Mouse (Mus musculus): ENCODE measurements at regions not wholly inside any gene's neighbourhood (a gene's known extent, or its start where the extent isn't known, plus 50 kb on each side); places are given as distances from the start of the nearest gene placed in this dataset.

DNA sequence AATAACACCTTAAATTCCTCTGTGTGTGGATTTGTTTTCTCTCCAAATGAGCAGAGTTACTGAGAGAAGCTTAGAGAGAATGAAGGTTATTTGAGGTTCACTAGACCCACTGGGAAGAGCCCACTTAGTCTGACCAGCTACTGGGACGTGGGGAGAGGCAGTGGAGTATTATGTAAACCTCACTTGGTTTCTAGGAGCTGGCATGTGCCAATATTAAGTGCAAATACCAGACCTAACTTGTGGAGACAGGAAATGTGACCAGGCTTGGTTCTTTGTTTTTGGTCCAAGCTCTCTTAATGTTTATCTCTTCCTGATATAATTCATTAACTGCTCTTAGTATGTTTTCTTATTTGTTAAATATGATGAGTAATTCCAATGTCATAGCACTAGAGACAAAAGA lies 90.4 kb downstream of the Osr1 start:
- Histone ChIP-seq H3K9ac (ENCODE audit: control insufficient read depth, low read depth, low read length, poor library complexity, severe bottlenecking) (no peak overlapping the region), H3K4me3 (ENCODE audit: control insufficient read depth in 1 of 2, insufficient read depth in 1 of 2, low read depth in 2 of 2, low read length in 2 of 2) (no peak overlapping the region), H3K79me2 (ENCODE audit: control insufficient read depth, insufficient read depth, low read length, poor library complexity) (no peaks in the 10 kb centered on the region), H3K4me1 (ENCODE audit: control insufficient read depth in 1 of 2, insufficient read depth in 2 of 2, low read length in 2 of 2) (no peaks in the 10 kb centered on the region), H3K27me3 (ENCODE audit: control insufficient read depth in 1 of 2, insufficient read depth in 2 of 2, low read length in 2 of 2) (no peaks in the 10 kb centered on the region), H3K9me3 (replicated peaks; ENCODE audit: insufficient read depth, low read length) (no peaks in the 10 kb centered on the region), H3K27ac (ENCODE audit: control insufficient read depth, low read depth, low read length) (no peak overlapping the region), H3K36me3 (ENCODE audit: control insufficient read depth in 1 of 2, insufficient read depth in 2 of 2, low read length in 2 of 2) (no peaks in the 10 kb centered on the region)
- no peak for DNase-seq (ENCODE audit: low read depth, low spot score)
- TF ChIP-seq CTCF (IDR thresholded peaks at IDR 0.05 in 2 of 3, conservative IDR thresholded peaks at IDR 0.05 in 1 of 3; ENCODE audit: control insufficient read depth in 1 of 3, insufficient read depth in 1 of 3, low read depth in 2 of 3, low read length in 3 of 3, poor library complexity in 1 of 3, severe bottlenecking in 1 of 3) (no peak), JUND (IDR thresholded peaks at IDR 0.05; ENCODE audit: low read depth, low read length) (no peak)

DNA sequence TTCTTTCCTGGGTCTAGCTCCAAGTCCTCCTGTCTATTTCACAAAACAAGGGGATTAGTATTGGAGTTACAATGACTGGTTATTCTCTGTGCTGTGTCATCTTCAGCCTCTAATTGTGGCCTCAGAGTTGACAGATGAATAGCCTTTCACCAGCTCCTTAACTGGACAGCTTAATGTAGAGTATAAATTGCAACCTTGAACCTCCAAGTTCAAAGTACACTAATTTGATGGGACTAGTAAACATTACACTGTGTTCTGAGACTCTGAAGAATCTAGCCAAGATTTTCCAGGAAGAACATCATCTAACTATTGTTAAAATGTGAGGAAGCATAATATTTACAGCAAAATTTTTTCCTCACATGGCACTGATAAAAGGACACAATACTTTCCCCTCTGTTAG lies 118.9 kb downstream of the Osr1 start:
- H3K27me3 ChIP-seq (ENCODE audit: control insufficient read depth in 1 of 2, insufficient read depth in 2 of 2, low read length in 2 of 2): no peaks in the 10 kb centered on the region
- TF ChIP-seq CTCF (IDR thresholded peaks at IDR 0.05 in 2 of 3, conservative IDR thresholded peaks at IDR 0.05 in 1 of 3; ENCODE audit: control insufficient read depth in 1 of 3, insufficient read depth in 1 of 3, low read depth in 2 of 3, low read length in 3 of 3, poor library complexity in 1 of 3, severe bottlenecking in 1 of 3): no peak
- TF ChIP-seq CHD2 (IDR thresholded peaks at IDR 0.05; ENCODE audit: low read length): no peak
- TF ChIP-seq USF1 (IDR thresholded peaks at IDR 0.05; ENCODE audit: low read depth, low read length): no peak
- TF ChIP-seq NELFE (IDR thresholded peaks at IDR 0.05; ENCODE audit: low read depth, low read length): no peak
- no peak for TF ChIP-seq TCF12 (IDR thresholded peaks at IDR 0.05; ENCODE audit: low read depth, low read length)
- no peak for TF ChIP-seq USF2 (IDR thresholded peaks at IDR 0.05; ENCODE audit: borderline replicate concordance in 1 of 2, insufficient read depth in 1 of 2, low read depth in 1 of 2, low read length in 2 of 2)
- TF ChIP-seq EP300 (IDR thresholded peaks at IDR 0.05; ENCODE audit: low read depth in 1 of 2, low read length in 2 of 2): no peak
- TF ChIP-seq MYB (IDR thresholded peaks at IDR 0.05; ENCODE audit: low read depth, low read length): no peak
- no peak for TF ChIP-seq RCOR1 (IDR thresholded peaks at IDR 0.05; ENCODE audit: low read depth, low read length)
- TF ChIP-seq NRF1 (IDR thresholded peaks at IDR 0.05; ENCODE audit: insufficient read depth, low read depth, low read length, poor library complexity, severe bottlenecking): no peak
- no peak for TF ChIP-seq ZC3H11A (IDR thresholded peaks at IDR 0.05; ENCODE audit: low read depth, low read length)
- TF ChIP-seq TBP (IDR thresholded peaks at IDR 0.05; ENCODE audit: low read depth, low read length): no peak
- TF ChIP-seq ELF1 (IDR thresholded peaks at IDR 0.05; ENCODE audit: low read depth, low read length): no peak
- no peak for TF ChIP-seq SMC3 (IDR thresholded peaks at IDR 0.05; ENCODE audit: low read depth, low read length)

DNA sequence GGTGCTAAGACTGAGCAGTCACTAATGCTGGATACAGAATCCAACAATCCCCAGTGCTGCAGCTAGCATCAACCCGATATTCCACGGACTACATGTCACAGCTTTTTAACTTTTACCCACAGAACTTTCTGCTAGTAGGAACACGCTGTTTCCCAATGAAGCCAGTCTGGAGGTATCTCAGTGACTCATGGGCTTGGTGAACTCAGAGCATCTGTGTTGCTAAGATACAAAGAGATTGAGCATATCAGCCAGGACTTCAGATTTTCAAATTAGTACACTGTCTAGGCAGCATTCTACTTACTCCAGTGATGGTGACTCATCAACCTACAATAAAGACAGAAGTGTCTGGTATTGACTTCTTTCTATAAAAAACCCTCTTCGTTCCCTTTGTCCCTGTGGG lies 119.6 kb downstream of the Osr1 start:
- TF ChIP-seq MAFK (IDR thresholded peaks at IDR 0.05; ENCODE audit: borderline replicate concordance, low read depth, low read length): no peak
- no peak overlapping the region for H3K27ac ChIP-seq (ENCODE audit: control insufficient read depth, low read depth, low read length)
- H3K9me3 ChIP-seq (replicated peaks; ENCODE audit: insufficient read depth, low read length): no peaks in the 10 kb centered on the region
- H3K9ac ChIP-seq (ENCODE audit: control insufficient read depth, low read depth, low read length, poor library complexity, severe bottlenecking): no peak overlapping the region
- DNase-seq (ENCODE audit: low read depth, low spot score): no peak
- H3K36me3 ChIP-seq (ENCODE audit: control insufficient read depth in 1 of 2, insufficient read depth in 2 of 2, low read length in 2 of 2): no peaks in the 10 kb centered on the region
- H3K4me1 ChIP-seq (ENCODE audit: control insufficient read depth in 1 of 2, insufficient read depth in 2 of 2, low read length in 2 of 2): no peaks in the 10 kb centered on the region
- H3K4me3 ChIP-seq (ENCODE audit: control insufficient read depth in 1 of 2, insufficient read depth in 1 of 2, low read depth in 2 of 2, low read length in 2 of 2): no peak overlapping the region
- no peaks in the 10 kb centered on the region for H3K27me3 ChIP-seq (ENCODE audit: control insufficient read depth in 1 of 2, insufficient read depth in 2 of 2, low read length in 2 of 2)
- H3K79me2 ChIP-seq (ENCODE audit: control insufficient read depth, insufficient read depth, low read length, poor library complexity): no peaks in the 10 kb centered on the region

More for the DNA sequence above, 118.9 kb downstream of the Osr1 start:
- no peak for DNase-seq (ENCODE audit: low read depth, low spot score)
- Histone ChIP-seq H3K27ac (ENCODE audit: control insufficient read depth, low read depth, low read length) (no peak overlapping the region), H3K9ac (ENCODE audit: control insufficient read depth, low read depth, low read length, poor library complexity, severe bottlenecking) (no peak overlapping the region), H3K4me3 (ENCODE audit: control insufficient read depth in 1 of 2, insufficient read depth in 1 of 2, low read depth in 2 of 2, low read length in 2 of 2) (no peak overlapping the region), H3K36me3 (ENCODE audit: control insufficient read depth in 1 of 2, insufficient read depth in 2 of 2, low read length in 2 of 2) (no peaks in the 10 kb centered on the region), H3K9me3 (replicated peaks; ENCODE audit: insufficient read depth, low read length) (no peaks in the 10 kb centered on the region), H3K4me1 (ENCODE audit: control insufficient read depth in 1 of 2, insufficient read depth in 2 of 2, low read length in 2 of 2) (no peaks in the 10 kb centered on the region), H3K79me2 (ENCODE audit: control insufficient read depth, insufficient read depth, low read length, poor library complexity) (no peaks in the 10 kb centered on the region)

Data from MEL (cell line).